Mouse (Mus musculus): ENCODE measurements around the gene H2-T24. TPM values are rescaled to one million over a fixed set of nuclear protein-coding genes. Genes with fewer than 3 reads are reported as not detected.
"Not testable (repeated sequence)": the region's sequence is repeated elsewhere in the genome, so short reads cannot be mapped to it uniquely, and the experiment has no call there.

H2-T24 gene
- total RNA-seq, 2 experiments from 2014 or later = 0.98 to 1.5 TPM

DNA sequence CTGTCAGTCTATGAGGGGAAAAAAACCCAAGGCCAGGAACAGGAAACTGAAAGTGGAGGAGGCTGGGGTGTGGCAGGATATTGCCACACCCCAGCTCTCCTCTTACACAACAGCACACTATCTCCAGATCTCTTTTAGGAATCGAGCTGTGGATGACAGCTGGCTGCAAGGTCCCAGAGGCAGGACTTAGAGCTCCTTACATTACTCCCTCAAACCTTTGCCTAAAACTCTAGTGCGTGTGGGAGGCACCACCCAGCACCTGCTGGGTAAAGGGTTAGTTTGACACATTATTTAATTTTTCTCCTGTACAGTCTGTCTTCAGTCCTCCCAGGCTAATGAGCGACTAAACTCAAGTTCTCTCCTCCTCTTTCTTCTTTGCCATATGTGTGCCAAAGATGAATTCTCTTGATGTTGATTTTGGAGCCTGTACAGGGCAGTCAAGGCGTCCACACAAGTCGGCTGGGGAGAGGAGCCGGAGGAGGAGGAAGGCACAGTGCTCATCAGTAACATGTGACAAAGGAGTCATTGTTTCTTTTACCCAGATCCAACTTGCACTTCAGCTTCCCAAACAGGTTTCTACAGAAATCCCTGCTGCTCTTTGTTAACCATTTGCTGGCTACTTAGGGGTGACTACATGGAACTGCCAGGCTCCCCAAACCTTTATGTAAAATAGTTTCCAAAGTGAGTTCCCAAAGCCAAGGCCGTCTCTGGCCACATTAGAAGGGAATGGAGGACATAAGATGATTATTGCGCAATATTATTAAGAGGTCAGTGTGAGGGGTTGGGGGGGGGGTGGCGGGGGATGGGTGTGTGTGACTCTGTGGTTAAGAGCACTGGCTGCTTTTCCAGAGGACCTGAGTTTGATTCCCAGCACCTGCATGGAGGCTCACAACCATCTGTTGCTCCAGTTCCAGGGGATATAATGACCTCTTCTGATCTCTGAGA lies 3.6 kb upstream of the H2-T24 start:
- DNase-seq (ENCODE audit: low spot score) = peak; percentile 38

- DNase-seq (ENCODE audit: low spot score) = no peak
Observed at GRCm38 (mm10) chr17:36022922-36023321, 2.6 kb upstream of the H2-T24 start.

GRCm38 (mm10) chr17:36022098-36022497 lies 1.7 kb upstream of the H2-T24 start:
- no peak for DNase-seq (ENCODE audit: low spot score)

DNA sequence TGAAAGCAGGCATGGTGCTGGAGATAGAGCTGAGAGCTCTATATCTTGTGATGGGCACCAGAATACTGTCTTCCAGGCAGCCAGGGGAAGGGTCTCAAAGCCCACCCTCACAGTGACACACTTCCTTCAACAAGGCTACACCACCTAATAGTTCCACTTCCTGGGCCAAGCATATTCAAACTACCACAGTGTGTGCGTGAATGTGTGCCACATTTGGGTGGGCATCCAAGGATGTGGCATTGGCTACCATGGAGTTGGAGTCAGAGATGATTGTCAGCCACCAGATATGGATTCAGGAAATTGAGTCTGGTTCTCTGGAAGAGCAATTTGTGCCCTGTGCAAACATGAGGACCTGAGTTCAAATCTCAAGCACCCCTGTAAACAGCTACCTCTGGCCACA lies 949 bp upstream of the H2-T24 start:
- DNase-seq (ENCODE audit: low spot score) = no peak

- DNase-seq (ENCODE audit: low spot score) = no peak
Observed at GRCm38 (mm10) chr17:36019519-36019918, 841 bp downstream of the H2-T24 start.

DNA sequence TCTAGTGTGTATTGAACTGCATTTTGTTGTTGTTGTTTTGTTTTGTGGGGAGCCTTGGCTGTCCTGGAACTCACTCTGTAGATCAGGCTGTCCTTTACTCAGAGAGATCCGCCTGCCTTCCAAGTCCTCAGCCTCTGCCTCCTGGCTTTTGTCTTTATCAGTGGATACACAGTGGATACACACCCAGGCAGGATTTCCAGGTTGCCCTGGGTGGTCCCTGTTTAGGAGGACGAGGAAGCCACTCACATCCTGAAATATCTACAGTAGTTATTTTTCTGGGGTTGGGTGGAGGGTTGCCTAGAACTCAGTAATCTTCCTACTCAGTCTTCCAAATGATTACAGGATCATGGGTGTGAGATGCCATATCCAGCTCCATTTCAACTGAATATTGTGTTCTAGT lies 1.4 kb downstream of the H2-T24 start:
- DNase-seq (ENCODE audit: low spot score) = no peak

DNA sequence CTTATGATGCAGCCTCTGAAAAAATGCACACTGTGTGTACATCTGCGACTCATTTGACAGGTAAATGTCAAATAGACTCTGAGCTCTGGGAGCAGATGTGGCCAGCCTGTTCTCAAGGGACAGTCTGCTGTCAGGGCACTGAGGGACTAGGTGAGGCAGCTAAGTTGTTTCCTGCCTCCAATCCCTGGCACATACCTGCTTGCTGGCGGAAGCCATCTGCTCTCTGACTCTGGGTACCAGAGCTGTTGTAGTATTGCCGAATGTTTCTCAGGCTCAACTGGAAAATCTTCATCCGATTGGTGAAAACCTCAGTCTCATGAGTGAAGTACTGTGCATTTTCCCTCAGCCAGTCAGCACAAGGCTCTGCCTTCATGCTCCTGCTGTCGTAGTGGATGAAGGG lies 3.3 kb downstream of the H2-T24 start:
- no peak for DNase-seq (ENCODE audit: low spot score)

DNA sequence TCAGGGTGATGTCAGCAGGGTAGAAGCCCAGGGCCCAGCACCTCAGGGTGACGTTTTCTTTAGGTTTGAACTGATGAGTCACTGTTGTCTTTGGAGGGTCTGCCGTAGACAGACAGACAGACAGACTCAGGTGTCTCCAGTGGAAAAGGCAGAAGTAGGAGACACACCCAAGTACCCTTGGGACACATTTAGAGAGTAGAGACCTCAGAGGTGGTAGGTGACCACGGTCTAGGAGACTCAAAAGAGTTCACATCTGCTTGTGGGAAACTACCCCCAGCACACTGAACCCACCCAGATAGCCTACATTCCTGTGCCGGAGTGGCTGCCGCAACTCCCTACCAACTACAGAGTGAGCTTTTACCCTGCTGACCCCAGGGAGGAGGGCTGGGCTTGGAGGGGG lies 5.4 kb downstream of the H2-T24 start:
- no peak for DNase-seq (ENCODE audit: low spot score)

DNA sequence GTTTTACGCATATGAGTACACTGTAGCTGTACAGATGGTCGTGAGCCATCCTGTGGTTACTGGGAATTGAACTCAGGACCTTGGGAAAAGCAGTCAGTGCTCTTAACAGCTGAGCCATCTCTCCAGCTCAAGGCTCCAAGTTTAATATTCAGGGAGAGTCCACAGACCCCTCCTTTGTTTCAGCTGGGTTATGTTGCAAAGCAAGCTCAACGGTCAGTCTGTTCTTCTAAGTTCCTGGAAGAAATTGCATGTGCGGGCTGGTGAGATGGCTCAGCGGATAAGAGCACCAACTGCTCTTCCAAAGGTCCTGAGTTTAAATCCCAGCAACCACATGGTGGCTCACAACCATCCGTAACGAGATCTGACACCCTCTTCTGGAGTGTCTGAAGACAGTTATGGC lies 16.0 kb downstream of the H2-T24 start:
- not testable (repeated sequence) for DNase-seq (ENCODE audit: low spot score)

DNA sequence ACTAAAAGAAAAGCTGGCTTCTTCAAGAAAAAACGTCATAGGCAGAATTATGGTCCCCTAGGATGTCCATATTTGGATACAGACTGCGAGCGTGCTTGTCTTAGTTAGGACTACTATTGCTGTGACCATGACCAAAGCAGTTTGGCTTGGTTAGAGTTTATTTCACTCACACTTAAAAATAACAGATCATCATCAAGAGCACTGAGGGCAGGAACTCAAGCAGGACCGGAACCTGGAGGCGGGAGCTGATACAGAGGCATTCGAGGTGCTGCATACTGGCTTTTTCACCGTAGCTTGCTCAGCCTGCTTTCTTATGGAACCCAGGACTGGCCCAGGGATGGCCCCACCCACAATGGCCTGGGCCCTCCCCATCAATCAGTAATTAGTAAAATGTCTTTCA lies 17.0 kb downstream of the H2-T24 start:
- no peak for DNase-seq (ENCODE audit: low spot score)

GRCm38 (mm10) chr17:36001966-36002365 lies 18.4 kb downstream of the H2-T24 start:
- no peak for DNase-seq (ENCODE audit: low spot score)

- no peak for DNase-seq (ENCODE audit: low spot score)
Observed at GRCm38 (mm10) chr17:36001121-36001897, 19.1 kb downstream of the H2-T24 start.

GRCm38 (mm10) chr17:36000349-36000748 lies 20.0 kb downstream of the H2-T24 start:
- DNase-seq (ENCODE audit: low spot score) = no peak

DNA sequence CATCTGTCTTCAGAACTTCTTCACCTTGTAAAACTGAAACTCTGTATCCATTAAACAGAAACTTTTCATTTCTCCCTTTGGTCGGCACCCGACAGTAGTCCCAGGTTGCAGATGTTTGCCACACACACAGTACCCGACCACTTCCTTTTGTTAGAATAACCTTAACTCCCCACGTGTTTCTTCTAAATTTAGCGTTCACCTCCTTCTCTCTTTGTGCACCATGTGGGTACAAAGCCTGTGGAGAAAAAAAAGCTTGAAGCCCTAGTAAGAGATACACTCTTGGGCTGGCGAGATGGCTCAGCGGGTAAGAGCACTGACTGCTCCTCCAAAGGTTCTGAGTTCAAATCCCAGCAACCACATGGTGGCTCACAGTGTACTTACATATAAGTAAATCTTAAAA lies 21.0 kb downstream of the H2-T24 start:
- no peak for DNase-seq (ENCODE audit: low spot score)

DNA sequence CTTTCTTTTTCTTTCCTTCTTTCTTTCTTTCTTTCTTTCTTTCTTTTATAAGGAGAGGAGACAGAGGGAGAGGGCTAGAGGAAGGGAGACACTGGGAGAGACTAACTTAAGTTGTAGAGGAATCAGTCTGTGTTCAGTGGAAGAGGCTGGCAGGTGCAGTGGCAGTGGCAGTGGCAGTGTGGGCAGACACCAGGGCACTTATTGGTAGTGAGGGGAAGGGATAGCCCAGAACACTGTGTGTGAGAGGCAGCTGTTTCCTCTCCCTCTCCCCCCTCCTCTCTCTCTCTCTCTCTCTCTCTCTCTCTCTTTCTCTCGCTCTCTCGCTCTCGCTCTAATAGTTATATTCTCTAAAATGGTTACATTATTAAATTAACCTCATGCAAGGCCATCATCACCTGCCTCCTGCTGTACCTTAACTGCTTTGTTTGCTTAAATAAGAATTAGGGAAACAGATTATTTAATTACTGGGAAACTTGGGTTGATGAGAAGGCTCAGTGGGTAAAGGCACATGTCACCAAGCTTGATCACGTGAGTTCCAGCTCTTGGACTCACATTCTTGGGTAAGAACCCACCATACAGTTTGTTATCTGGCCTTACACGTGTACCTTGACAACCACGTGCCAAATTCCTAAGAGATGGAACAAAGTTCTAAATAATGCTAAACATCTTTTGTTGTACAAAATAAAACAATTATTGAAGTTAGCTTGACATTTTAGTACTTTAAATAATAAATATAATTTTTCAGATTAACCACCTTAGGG lies 21.6 kb downstream of the H2-T24 start:
- no peak for DNase-seq (ENCODE audit: low spot score)

DNA sequence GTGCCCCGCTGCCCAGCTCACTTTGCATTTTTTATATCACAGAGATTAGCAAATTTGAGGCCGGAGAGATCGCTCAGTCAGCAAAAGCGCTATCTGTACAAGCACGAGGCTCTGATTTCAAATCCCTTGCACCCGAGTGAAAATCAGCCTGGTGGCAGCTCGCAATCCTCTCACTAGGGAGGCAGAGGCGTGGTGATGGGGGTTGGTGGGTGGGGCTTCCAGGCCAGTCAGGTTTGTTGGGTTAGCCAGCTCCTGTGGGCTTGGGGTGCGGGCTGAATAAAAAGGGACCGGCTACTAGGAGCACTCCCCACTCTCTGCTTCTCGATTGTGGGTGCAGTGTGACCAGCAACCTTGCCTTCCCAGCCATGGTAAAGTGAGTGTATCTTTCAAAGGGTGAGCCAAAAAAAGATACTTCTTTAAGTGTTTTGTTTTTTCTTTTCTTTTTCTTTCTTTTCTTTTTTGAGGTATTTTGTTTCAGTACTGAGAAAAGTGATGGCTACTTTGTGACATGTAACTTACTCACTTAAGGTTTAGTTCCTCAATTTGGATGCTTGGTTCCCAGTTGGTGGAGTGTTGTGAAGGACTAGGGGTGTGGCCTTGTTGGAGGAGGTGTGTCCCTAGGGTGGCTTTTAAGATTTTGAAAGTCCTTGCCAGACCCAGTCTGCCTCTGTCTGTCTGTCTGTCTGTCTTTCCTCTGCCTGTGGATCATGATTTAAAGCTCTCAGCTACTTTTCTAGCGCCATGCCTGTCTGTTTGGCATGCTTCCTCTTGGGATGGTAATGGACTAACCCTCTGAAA lies 22.4 kb downstream of the H2-T24 start:
- no peak for DNase-seq (ENCODE audit: low spot score)

GRCm38 (mm10) chr17:35996949-35997348 lies 23.4 kb downstream of the H2-T24 start:
- peak; percentile 98 for DNase-seq (ENCODE audit: low spot score)

GRCm38 (mm10) chr17:35994879-35995240 lies 25.5 kb downstream of the H2-T24 start:
- DNase-seq (ENCODE audit: low spot score) = no peak

GRCm38 (mm10) chr17:35994175-35994878 lies 26.0 kb downstream of the H2-T24 start:
- peak; percentile 86 for DNase-seq (ENCODE audit: low spot score)

GRCm38 (mm10) chr17:35993675-35994074 lies 26.7 kb downstream of the H2-T24 start:
- peak; percentile 80 for DNase-seq (ENCODE audit: low spot score)
